Mouse (Mus musculus) right cerebral cortex, adult 18-20 months (tissue): ENCODE results near the gene Gm11214.

Experiments used
- DNase-seq: peaks from one replicate; pipeline ENCODE4 v3.0.0; 2022; ENCODE audit warnings: mixed read lengths

The Gm11214 gene

DNA sequence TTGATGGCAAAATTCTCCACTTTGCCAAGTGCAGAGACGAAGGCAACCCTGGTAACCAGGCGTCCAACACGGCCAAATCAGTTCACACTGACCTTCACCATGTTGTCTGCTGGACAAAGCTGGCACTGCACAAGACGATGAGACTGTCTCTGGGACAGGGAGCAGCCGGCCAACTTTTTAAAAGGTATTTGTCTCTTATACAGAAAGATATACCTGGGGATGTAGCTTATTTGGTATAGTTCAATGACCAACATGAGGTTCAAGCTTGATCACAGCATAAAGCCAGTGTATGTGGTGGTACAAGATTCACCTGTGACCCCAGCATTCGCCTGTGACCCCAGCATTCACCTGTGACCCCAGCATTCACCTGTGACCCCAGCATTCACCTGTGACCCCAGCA lies at the start of gene Gm11214:
TSS of gene Gm11214 (minus strand) at position 101 of the 400 bp plus-strand sequence.
- no peak for DNase-seq

DNA sequence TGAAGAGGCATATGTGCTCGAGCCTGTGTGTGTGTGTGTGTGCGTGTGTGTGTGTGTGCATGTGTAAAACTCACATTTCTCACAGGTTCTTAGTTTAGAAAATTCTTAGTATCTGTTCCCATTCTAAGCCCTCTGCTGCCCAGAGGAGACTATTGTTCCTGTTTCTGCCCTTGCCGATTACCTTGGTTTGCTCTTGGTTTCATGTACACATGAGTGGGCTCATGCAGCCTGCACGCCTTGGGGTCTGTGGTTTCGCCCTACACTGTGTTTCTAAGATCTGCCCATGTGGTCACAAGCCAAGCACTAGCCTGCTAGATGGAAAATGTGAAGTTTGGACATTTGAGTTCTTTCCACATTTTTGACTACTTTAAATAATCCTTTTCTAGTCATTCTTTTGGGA lies 48.7 kb upstream of the Gm11214 start:
- DNase-seq, result no peak

DNA sequence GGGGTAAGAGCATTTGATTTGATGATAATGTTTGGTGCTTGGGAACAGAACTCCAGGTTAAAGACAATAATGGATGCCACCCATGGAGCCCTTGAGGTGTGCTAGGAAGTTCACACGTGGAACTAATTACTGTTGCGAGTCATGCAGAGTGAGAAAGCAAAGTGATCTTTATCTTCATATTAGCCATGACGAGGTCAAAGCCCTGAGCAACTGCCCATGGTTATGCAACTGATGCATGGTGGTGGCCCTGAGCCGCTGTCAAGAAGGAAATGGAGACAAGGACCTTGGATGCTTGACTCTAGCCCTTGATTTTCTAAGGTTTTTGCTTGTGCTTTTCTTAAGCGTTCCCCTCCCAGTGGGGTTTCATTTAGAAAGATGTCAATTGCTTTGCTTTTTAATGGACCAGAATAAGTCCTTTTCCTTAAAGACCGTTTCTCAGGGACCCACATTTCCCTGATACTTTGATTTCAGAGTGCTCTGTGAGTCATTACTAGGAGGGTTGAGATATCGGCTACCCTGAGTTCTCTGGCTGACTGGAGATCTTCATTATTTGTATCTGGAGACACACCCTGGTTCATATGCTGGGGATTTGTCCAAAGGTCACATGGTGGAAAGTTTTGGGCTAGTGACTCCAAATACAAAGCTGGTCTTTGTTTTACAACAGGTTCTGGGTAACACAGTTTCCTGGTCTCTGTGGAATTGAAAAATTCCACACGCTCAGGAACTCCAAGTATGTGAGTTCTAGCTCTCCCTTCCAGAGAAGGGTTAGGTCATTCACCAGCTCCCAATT lies 47.4 kb upstream of the Gm11214 start:
- DNase-seq, result no peak

DNA sequence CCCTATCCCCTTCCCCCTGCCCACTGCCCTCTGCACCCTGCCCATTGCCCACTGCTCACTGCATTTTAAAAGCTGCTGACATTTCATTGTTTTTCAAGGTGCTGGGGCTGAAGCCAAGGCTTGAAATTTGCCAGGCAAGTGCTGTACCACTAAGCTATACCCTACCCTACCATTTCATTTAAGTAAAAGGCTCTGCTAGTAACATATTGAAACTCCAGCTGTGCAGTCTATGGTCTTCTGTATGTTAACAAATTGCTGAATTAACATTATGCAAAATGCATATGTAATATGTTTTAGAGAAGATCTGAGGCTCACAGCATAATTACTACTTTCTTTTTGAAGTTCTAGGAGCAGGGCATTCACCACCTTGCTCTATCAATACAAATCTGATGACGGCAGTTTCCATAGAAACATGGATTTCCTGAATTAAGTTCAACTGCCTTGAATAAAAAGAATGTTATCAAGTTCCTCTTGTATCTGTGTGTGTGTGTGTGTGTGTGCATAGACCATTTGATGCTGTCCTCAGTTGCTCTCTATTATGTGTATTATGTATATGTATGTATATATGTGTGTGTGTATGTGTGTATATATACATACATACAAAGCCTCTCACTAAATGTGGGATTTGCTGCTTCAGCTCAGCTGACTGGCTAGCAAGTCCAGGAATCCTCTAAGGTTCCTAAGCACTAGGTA lies 43.2 kb upstream of the Gm11214 start:
- DNase-seq, result no peak

DNA sequence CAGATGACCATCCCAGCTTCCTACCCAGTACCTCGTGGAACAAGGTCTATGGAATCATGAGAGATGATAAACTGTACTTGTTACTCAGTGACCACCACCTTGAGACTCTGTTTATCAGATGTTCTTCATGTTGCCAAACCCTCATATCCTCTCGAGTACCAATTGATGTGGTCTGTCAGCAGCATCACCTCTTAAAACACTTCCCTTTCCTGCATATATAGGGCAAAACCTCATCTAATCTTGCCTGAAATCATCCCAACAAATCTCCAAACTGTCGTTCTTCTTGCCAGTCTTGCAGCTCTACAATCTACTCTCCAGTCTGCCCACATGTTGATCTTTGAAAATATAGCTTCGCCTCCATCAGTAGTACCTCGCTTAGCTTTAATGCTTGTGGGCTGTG lies 41.1 kb upstream of the Gm11214 start:
- no peak for DNase-seq

DNA sequence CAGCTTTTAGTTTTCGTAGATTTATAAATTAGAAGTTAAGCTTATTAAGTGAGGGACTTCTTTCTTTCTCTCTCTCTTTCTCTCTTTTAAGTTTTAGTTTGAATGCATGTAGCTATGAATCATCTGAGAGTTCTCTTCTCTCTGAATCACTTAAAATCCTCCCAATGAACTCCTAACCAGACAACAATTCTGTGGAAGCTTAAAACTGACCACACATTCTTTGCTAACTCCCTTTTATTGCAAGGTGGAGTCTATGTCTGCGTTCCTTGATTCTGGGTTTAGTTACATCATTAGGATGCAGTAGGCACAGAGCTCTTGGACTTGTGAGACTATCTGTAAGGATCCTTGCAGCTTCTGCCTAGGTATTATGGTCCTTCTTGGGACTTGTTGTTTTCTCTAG lies 40.5 kb upstream of the Gm11214 start:
- DNase-seq, result no peak

DNA sequence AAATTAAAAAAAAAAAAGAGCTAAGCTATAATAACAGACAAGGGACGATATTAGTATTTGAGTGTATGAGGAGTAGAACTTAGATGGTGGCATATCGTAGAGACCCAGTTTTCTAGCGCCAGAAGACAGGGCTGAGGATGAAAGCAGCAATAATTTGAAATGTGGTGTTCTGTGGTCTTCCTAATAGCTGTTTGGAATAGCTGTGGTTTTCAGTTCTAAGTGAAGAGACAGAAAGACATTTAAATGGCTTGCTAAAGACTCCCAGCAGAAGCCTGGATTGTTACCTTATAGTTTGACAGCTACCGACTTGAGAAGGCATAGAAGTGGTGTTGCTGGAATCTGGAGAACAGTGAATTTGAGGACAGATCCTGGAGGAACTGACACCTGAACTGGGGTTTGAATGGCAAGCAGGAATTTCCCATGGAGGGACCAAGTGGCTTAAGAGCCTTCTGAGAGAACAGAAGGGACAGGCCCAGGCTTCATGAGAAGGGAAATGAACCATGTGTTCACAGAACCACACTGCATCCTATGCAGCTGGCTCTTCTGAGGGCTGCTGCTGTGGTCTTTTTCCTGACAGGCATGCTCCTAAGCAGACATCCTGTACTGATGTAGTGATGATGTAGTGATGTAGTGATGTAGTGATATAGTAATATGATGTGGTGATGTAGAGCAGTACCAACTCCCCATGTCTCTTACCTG lies 39.0 kb upstream of the Gm11214 start:
- DNase-seq, result no peak

DNA sequence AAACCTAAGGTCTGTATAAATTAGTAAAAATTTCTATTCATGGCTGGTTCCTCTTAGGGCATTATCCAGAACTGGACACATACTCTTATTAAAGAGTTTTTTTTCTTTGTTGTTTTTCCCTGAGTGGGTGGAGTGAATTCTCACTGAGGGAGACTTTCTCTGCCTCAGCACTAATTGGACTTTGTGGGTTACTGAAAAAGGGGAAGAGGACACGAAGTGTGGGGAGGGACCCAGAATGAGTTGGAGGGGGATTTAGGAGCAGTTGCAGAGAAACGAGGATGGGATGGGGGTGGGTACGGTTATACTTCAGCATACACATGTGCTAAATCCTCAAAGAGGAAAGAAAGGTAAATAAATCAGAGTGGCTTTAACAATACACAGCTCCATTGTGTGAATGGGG lies 36.6 kb upstream of the Gm11214 start:
- no peak for DNase-seq

DNA sequence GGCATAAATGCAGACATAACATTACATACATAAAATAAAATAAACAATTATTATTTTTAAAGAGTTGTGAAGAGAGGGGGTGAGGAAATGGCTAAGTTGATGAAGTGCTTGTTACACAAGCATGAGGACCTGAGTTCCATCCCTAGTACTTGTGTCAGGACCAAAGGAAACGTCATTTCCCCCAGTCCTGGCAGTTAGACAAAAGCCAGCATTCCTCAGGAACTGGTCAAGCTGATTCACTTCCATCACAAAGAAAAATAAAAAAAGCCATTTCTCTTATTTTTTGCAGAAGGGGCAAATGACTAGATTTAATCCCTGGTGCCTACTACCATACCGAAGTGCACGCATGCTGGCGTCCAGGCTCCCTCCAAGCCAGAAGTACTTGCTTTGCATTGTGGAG lies 33.7 kb upstream of the Gm11214 start:
- no peak for DNase-seq

DNA sequence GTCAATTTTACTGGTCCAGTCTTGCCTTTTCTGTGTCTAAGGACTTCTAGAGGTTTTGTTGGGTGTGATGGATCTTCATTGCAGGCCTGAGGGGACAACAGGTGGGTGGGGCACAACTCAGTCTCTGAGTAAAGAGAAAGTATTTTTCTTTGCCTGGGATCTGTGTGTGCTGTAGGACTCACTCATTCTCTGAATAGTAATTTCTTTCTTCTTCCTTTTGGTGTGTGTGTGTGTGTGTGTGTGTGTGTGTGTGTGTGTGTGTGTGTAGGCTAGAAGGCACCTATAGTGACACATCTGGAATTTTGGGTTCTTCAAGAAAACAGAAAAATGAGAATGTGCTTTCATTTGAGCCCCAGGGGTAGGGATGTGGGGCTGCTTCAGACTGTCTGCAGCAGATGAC lies 29.2 kb upstream of the Gm11214 start:
- DNase-seq, result no peak

DNA sequence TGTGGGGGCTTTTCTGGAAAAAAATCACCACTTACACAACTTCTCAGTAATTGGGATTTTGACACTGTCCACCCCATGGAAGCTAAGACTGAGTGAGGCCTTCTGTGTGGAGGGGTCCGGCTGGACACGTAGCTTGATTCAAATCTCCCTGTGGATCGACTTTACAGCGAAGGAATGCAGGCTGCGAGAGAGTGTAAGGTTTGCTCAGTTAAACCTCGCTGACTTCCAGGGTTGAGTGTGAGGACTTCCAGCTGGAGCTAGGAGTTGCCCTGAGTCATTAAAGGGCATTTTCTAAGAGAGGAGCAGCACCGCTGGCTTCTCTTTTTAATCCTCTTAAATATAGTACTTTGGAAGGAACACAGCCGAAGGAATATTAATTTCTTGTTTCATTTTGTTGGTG lies 24.2 kb upstream of the Gm11214 start:
- DNase-seq, result no peak

DNA sequence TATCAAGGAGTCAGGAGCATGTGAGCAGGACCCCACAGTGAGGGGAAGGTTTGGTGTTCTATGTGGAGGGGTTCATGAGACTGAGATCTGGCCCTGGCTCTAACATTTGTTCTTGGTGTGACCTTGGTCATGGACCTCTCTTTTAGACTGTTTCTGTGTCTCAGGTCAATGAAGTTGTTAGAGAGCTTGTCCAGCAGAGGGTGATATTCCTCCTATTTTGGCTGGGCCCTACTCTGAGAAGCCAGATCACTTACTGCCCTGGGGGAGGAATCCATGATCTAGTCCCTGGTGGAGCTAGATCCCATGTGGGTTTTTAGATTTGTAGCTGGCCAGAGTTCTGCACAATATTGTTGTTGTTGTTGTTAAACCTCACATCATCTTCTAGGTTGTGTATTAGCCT lies 23.0 kb upstream of the Gm11214 start:
- DNase-seq, result no peak

DNA sequence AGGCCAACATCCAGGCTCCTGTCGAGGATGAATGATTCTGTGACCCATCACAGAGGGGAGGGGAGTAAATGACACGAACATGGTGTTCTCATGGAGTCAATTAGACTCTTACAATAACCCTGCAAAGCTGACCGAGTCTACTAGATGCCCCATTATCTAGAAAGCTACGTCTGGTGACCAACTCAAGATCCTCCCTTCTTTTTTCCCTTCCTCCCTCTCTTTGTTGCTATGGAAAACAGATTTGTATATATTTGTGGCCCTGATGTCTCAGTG lies 22.0 kb upstream of the Gm11214 start:
- DNase-seq, result no peak

DNA sequence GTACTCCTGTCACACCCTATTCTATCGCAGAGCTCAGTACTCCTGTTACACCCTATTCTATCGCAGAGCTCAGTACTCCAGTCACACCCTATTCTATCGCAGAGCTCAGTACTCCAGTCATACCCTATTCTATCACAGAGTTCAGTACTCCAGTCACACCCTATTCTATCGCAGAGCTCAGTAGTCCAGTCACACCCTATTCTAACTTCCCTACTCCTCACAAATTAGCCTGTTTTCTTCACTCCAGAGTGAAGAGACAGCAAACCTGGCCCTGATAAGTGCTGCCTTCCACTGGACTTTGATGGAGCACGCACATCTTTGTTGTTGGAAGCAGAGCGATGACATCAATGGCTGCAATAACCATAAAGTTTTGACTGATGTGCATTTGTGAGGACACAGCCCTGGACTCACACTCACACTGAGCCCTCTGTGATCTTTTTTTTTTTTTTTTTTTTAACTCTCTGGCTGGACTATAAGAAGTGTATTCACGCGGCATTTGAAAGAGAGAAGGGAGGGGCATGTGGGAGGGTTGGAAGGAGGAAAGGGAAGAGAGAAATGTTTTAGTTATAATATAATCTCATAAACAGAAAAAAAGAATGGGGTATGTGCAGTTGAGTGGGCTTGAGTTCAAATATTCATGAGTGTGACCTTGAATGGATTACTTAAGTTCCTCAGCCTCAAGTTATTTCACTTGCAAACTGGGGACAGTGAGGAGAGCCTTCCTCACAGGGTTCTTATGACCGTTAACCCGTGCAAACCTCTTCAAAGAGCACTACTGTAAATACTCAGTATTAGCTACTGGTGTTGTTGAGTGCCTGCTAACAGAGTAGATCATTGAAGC lies 21.5 kb upstream of the Gm11214 start:
- DNase-seq, result no peak

DNA sequence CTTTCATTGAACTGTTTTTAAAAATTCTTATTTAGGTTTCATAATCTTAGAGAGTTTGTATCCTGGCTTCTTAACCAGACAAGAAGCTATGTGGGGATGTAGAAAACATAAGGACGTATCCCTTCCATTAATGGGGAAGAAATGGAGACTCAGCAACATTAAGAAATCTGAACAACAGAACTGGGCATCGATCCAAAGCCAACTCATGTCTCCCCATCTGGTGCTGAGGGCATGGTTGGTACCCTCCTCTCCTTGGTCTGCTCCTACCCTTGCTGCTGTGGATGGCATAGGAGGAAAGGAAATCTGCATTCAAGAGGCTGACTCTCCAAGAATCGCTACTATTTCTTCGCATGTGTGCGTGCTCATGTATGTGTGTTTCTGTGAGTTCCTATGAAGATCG lies 20.5 kb upstream of the Gm11214 start:
- no peak for DNase-seq

DNA sequence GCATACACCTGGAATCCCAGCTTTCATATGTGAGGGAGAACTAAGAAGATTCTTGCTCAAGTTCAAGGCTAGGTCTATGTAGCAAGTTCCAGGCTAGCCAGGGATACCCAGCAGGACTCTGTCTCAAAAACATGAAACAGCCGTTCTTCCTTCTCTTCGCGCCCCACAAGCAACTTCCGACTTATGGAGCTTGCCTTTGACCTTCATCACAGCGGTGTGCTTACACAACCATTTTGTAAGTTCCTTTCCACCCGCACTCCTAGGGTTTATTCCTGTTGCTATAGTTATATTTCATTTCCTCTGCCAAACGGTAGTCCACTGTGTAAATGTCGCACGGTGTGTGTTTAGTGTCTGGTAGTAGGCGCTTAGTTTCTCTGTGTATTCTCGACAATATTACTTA lies 19.9 kb upstream of the Gm11214 start:
- DNase-seq, result no peak

DNA sequence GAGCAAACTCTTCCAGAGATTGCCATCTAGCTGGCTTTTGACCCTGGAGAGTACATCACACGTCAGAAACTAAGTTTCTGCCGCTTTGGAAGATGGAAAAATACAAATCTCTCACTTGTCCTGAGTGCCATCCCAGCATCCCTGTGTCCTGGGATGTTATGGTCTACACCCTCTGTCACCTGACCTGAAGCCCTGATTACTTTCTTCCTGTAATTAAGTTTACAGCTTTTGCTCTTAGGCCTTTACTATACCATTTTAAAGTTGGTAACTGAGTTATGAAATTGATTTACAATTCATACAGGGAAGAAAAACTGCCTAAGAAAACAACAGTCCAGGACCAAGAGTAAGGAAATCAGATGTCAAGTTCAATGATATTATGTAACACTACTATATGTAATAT lies 19.3 kb upstream of the Gm11214 start:
- DNase-seq, result no peak

DNA sequence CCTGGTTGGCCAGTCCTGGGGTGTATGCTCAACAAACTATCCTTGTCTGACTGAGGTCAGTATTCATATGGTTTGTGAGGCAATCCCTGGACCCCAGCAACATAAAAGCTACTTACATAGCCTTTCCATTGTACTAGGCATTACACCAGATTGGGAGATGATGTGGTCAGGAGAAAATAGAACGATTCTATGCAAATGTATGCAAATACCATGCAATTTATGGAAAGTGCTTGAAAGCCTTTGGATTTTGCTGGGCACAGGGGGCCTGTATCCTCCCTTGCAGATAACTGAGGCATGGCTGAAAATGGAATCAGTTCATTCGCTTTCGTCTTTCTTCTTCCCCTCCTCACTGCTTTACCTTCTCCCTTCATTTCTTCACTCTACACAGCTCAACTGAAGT lies 18.4 kb upstream of the Gm11214 start:
- DNase-seq, result no peak

DNA sequence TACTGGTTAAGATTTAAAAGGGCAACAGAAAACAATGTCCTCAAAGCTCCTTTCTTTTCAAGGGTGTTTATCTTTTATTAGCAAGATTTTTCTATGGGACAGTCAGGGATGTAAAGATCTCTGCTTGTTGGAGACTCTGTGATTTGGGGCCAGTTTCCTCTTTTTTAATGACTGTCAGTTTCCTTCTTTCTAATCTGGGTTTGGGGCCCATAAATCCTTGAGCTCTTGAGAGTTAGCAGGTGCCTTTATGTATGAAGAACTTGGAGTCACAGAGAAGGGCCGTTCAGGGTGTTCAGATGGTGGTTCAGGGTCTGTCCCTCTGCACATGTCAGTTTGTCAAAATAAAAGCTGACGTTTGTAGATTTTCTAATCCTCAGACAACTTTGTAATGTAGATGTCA lies 11.9 kb upstream of the Gm11214 start:
- no peak for DNase-seq

DNA sequence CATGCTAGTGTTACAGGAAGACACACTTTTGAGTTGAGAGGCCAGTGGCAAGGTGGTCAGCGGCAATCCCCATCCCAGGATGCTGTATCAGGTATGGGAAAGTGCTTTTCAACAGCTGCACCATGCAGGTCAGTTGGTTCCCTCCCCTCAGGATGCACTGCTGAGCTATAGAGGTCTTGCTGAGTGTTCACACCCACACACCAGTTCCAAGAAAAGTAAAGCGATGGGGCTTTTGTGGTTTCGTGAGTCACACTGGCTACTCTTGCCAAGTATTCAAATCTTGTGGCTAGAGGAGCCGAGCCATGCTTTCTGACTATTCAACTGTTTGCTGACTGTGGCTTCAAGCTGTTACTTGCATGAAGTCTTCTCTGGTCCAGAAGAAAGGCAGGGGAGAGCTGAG lies 5.1 kb upstream of the Gm11214 start:
- peak; percentile 76 for DNase-seq

DNA sequence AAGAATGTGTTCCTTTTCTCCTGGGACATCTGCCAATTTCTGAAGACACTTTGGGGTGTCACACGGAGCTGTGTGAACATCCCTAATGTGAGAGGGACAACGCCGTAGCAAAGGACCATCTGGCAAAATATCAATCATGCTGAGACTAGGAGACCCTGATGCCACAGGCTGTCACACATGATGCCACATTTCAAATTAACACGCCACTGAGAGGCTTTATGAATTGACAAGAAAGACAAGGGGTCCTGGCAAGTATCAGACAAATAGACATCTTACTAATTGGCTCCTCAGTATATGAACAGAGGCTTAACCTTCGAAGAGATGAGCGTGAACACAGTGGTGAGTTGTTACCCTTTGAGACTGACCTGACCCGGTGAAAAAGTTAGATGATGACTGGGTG lies 2.6 kb upstream of the Gm11214 start:
- no peak for DNase-seq

DNA sequence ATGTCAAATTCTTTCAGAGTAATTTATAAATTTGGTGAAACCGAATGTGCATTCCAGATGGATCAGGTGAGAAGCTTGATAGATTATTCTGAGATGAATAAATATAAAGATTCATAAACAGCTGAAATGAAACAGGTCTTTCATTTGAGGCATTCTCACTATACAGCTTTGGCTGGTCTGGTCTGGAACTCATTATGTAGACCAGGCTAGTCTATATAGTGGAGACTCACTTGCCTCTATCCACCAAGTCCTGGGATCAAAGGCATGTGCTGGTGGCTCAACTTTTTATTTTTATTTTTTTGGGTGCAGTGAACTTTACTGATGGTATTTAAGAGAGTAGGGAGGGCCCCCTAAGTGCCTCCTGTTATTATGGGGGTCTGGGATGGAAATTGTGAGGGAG lies 1.3 kb downstream of the Gm11214 start:
- no peak for DNase-seq

DNA sequence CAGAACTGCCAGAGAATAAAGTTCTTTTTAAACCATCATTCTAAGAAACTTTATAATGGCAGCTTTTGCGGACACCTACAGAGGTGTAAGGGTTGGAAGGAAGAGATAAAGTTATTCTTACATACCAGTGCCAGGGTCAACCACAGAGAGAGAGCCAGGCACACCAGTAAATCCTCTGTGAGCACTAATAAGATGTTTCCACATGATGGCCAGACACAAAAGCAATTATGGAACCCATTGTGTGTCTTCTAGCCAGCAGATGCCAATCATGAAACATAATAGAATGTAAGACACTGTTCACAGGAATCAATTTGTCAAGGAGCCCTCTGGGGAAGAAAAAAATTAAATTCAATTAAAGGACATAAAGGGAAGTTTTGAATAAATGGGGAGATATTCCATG lies 1.8 kb downstream of the Gm11214 start:
- DNase-seq, result no peak

DNA sequence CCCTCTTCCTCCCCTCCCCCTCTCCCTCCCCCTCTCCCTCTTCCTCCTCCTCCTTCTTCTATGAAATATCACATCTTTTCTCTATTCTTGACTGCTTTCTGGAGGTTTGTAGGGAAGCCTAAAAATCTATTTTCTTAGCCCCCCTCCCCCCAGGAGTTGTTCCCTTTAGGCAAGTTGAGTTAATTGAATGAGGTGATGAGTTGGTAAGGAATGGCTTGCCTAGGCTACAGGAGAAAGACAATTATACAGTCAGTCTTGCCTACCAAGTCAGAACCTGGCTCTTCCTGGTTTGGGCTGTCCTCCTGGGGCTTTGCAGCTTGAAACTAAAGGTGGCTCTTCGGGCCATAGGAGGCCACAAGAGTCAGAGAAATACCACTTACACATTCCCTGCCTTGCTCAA lies 3.4 kb downstream of the Gm11214 start:
- no peak for DNase-seq
